Mouse (Mus musculus) neural tube, embryonic 15.5 days (tissue): ENCODE measurements around the gene Ccdc103. TPM values are rescaled to one million over a fixed set of nuclear protein-coding genes. Genes with fewer than 3 reads are reported as not detected.
A peak's percentile ranks its signal among the peaks of the same experiment; 100 is the strongest.

ENCODE experiments used
- ATAC-seq: fragments of 200-750 bp; cut with Nextera tagmentation; 2 replicates; pipeline ENCODE4 v1.8.0; 2017; ENCODE audit warnings: mild to moderate bottlenecking, moderate TSS enrichment, moderate library complexity; ENCODE audit not compliant: low FRiP score
- H3K27ac ChIP-seq: fragments of 300-500 bp; sonication (generic); replicated peaks from 2 replicates; pipeline ENCODE4 v1.5.1; 2015; ENCODE audit warnings: mild to moderate bottlenecking, inconsistent platforms
- H3K27me3 ChIP-seq: fragments of 300-500 bp; sonication (generic); replicated peaks from 2 replicates; pipeline ENCODE4 v1.6.1; 2015; ENCODE audit warnings: inconsistent platforms
- H3K36me3 ChIP-seq: fragments of 300-500 bp; sonication (generic); 2 replicates; pipeline ENCODE4 v1.6.1; 2015; ENCODE audit warnings: inconsistent platforms
- H3K4me1 ChIP-seq: fragments of 300-500 bp; sonication (generic); 2 replicates; pipeline ENCODE4 v1.6.1; 2015; ENCODE audit warnings: inconsistent platforms
- H3K4me2 ChIP-seq: fragments of 300-500 bp; sonication (generic); 2 replicates; pipeline ENCODE4 v1.6.1; 2015; ENCODE audit warnings: inconsistent platforms, mild to moderate bottlenecking, moderate library complexity
- H3K4me3 ChIP-seq: fragments of 300-500 bp; sonication (generic); replicated peaks from 2 replicates; pipeline ENCODE4 v1.5.1; 2015; ENCODE audit warnings: mild to moderate bottlenecking, inconsistent platforms
- H3K9ac ChIP-seq: fragments of 300-500 bp; sonication (generic); replicated peaks from 2 replicates; pipeline ENCODE4 v1.6.1; 2015; ENCODE audit warnings: mild to moderate bottlenecking, inconsistent platforms
- H3K9me3 ChIP-seq: fragments of 300-500 bp; sonication (generic); replicated peaks from 2 replicates; pipeline ENCODE4 v1.6.1; 2016; ENCODE audit warnings: inconsistent platforms
- WGBS: fragments of 180-500 bp; shearing (Covaris S2); methylation state at CpG from one replicate; pipeline ENCODE4 v1.1.7; 2015; ENCODE audit warnings: mixed read lengths; 5-methylcytosine and 5-hydroxymethylcytosine counted together
- polyA plus RNA-seq: library from polyadenylated mRNA; unstranded; fragments of >200 nt; fragmentation: Nextera tagmentation; extraction: Ambion mirVana; gene quantifications from 2 replicates; pipeline ENCODE4 v1.2.1, GENCODE M21; 2015

The Ccdc103 gene
- polyA plus RNA-seq, 1 experiment from 2014 or later, result 1.7 TPM

GRCm38 (mm10) chr11:102924557-102925350 is 43.8 kb downstream of the Ccdc103 start, which contains the start of gene Kif18b:
Kif18b (minus strand) TSS chr11:102925124.
- Histone ChIP-seq H3K27me3 (peaks cover 5% of the 10 kb centered on the region; the same call in 1 of the 2 replicates), H3K9me3 (no peaks in the 10 kb centered on the region), H3K27ac (peak within 1 kb of the TSS; percentile 74), H3K9ac (peak within 1 kb of the TSS; percentile 46), H3K4me1 (peaks cover 11% of the 10 kb centered on the region), H3K4me2 (peak within 1 kb of the TSS; percentile 94), H3K36me3 (no peaks in the 10 kb centered on the region), H3K4me3 (peak within 1 kb of the TSS; percentile 62)
- ATAC-seq, result peak; percentile 84
- WGBS, result under 1% methylated on average over 62 of the region's 62 CpGs

- 1% methylated on average over 10 of the region's 10 CpGs for WGBS
- ATAC-seq, result 0 out of 2 replicates have a peak, but pooled peaks have one; percentile 28
These were observed 44.3 kb downstream of the Ccdc103 start for GRCm38 (mm10) chr11:102925351-102925717.

GRCm38 (mm10) chr11:102930672-102931071 is 49.7 kb downstream of the Ccdc103 start:
- Histone ChIP-seq H3K4me3 (no peak overlapping the region), H3K36me3 (no peaks in the 10 kb centered on the region), H3K27me3 (peaks cover 23% of the 10 kb centered on the region; the same call in 1 of the 2 replicates), H3K27ac (no peak overlapping the region), H3K4me1 (no peaks in the 10 kb centered on the region), H3K4me2 (no peak overlapping the region), H3K9ac (no peak overlapping the region), H3K9me3 (no peaks in the 10 kb centered on the region)
- ATAC-seq, result no peak
- 88% methylated on average over 10 of the region's 10 CpGs for WGBS

More at GRCm38 (mm10) chr11:102925351-102925717, 44.3 kb downstream of the Ccdc103 start:
- Histone ChIP-seq H3K4me1 (peaks cover 11% of the 10 kb centered on the region), H3K27me3 (peaks cover 5% of the 10 kb centered on the region; the same call in 1 of the 2 replicates), H3K36me3 (no peaks in the 10 kb centered on the region), H3K4me3 (peak overlapping the region; percentile 62), H3K27ac (peak overlapping the region; percentile 74), H3K9me3 (no peaks in the 10 kb centered on the region), H3K9ac (peak overlapping the region; percentile 46), H3K4me2 (peak overlapping the region; percentile 94)

Other genes starting within 250 kb of the Ccdc103 start
- gene Meioc, start 217.5 kb upstream of the Ccdc103 start, polyA plus RNA-seq, result 0.19 and 0.27 TPM in 2 replicates
- gene Ccdc43, start 183.4 kb upstream of the Ccdc103 start, polyA plus RNA-seq, result 37.4 and 38.2 TPM in 2 replicates
- gene Adam11, start 119.8 kb upstream of the Ccdc103 start, polyA plus RNA-seq, result 28.3 and 34.0 TPM in 2 replicates
- 31.9 and 32.8 TPM in 2 replicates for gene Gjc1, start 61.5 kb upstream of the Ccdc103 start, polyA plus RNA-seq
- gene Higd1b, start 45.4 kb upstream of the Ccdc103 start, polyA plus RNA-seq, result 10.5 and 11.8 TPM in 2 replicates
- 121 and 147 TPM in 2 replicates for gene Eftud2, start 219 bp upstream of the Ccdc103 start, polyA plus RNA-seq
- not detected in 2 replicates for gene Fam187a, start 4.0 kb downstream of the Ccdc103 start, polyA plus RNA-seq
- 2.4 and 4.2 TPM in 2 replicates for gene Gfap, start 19.7 kb downstream of the Ccdc103 start, polyA plus RNA-seq
- gene Kif18b, start 43.9 kb downstream of the Ccdc103 start, polyA plus RNA-seq, result 1.9 and 3.9 TPM in 2 replicates
- gene C1ql1, start 65.5 kb downstream of the Ccdc103 start, polyA plus RNA-seq, result 4.4 TPM in 2 replicates
- 33.8 and 39.3 TPM in 2 replicates for gene Nmt1, start 147.0 kb downstream of the Ccdc103 start, polyA plus RNA-seq
- 149 and 153 TPM in 2 replicates for gene Dcakd, start 147.1 kb downstream of the Ccdc103 start, polyA plus RNA-seq
- 3.2 and 3.4 TPM in 2 replicates for gene Plcd3, start 220.5 kb downstream of the Ccdc103 start, polyA plus RNA-seq
- 9.3 and 10.4 TPM in 2 replicates for gene Acbd4, start 220.5 kb downstream of the Ccdc103 start, polyA plus RNA-seq
- 4.3 and 4.5 TPM in 2 replicates for gene Hexim1, start 235.0 kb downstream of the Ccdc103 start, polyA plus RNA-seq